Mouse (Mus musculus) T-cell, adult 2 months (primary cell): ENCODE data around the gene Nup88.
A peak's percentile ranks its signal among the peaks of the same experiment; 100 is the strongest.

Experiments
- DNase-seq: peaks from one replicate; pipeline ENCODE4 v3.0.0; 2022; ENCODE audit warnings: low spot score

Nup88 gene

DNA sequence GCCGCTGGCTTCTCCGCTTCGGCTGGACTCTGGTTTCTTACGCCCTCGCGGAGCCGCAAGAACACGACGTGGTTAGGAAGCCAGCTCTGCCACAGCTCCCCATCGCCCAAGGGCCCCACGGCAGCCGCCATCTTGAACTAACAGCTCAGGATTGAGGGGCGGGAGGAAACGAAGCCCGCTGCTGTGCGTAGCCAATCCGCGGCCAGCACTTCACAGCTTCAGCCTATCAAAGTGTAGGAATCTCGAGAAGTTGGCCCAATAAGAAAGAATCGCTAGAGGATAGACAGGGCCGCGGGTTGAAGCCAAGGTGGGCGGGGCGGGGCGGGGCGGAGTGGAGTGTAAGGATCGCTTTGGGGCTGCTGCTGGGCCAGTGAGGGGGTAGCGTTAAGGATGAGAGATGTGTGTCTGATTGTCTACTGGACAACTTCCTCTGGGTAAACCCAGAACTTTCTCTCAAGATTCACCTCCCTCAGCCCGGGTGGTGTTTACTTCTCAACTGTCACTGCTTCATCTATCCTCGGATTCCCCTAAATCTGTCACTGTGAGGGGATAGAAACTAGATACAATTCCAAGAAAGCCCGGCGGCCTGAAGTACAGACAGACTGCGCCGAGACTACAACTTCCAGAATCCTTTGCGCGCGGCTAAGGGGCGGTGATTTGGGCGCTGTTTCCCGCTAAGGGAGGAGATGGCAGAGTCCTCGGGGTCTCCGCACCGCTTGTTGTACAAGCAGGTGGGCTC, at the start of gene Nup88, which contains the start of gene Rpain:
Gene Nup88, minus strand, starts transcription at position 153 of the 739 bp plus-strand sequence.
Gene Rpain, plus strand, starts transcription at position 393 of the 739 bp plus-strand sequence.
- peak; percentile 93 for DNase-seq

DNA sequence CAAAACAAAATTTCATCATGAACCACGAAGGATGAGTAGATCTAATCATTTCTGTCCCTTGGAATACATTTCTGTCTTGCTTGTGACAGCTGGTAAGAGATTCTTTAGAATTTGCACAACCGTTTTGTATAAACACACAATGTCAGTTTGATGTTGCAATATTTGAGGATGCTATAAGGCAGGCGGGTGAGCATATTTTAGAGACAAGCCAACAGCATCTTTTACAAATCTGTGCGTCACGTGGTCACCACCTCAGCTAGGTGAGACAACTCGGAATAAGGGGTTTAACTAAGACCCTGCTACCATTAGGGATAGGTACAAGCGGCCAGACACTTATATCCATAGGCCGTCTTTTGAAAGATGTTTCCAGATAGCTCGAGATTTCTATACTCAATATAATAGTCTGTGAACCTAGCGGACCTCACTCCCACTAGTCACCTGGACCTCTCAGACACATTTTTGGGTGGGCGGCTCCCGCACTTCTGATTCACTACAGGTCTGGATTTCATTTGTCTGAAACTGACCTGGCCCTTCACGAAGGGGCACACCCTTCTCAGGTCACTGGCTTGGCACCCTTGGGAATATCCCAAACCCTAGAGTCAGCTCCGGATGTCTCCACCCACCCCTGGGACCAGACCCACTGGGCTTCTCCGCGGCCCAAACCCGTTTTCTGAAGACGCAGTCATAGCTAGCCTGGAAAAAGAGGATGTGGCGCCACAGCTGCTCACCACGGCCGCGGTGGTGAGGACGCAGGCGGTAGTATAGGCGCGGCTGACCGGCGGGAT, 48.8 kb upstream of the Nup88 start:
- no peak for DNase-seq

DNA sequence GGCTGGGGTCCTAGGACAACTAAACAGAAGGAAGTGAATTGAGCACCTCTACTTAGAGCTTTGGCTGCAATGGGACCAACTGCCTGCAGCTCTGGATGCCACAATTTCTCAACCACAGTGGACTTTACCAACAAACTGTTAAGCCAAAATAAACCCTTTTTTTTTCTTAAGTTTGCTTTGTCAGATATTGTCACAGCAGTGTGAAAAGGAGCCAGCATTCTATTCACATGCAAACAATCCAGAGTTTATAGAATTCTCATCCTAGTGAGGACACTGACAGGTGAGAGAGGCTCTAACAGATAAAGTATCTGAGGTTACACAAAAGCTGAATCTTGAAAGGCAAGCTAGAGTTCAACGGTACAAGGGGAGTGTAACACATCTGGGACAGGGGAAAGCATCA, 47.3 kb upstream of the Nup88 start:
- no peak for DNase-seq

DNA sequence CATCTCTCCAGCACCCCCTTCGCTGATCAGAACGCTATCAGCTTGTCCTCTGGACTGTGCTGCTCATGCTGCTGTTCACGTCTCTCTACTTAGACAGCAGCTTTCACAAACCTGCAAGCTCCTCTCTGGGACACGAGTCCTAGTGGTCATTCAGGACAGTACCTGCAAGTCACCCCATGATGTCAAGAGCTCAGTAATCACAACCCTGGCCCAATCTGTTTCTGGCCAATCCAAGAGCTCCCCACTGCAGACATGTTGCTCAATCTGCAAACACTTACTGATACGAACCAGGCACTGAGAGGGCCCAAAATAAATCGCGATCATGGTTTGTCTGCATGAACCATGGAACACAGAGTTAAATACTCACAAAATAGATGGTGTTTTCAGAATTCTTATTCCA, 43.0 kb upstream of the Nup88 start:
- no peak for DNase-seq

DNA sequence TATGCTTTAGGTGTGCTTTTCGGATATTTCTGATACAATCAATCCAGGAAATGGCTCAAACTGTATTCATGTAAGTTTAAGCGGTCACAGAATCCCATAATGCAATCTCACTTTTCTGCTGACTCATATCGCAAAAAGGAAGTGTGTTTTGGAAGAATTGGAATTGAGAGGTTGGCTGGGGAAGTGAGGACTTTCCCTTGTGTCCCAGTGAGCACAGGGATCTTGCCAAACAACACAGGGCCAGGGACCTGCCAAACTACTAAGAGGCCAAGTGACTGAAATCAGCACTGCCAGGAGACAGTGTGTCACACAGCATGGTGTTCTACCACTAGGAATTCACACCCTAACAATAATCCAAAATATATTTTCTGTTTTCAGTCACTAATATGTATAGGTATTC, 38.5 kb upstream of the Nup88 start:
- no peak for DNase-seq

DNA sequence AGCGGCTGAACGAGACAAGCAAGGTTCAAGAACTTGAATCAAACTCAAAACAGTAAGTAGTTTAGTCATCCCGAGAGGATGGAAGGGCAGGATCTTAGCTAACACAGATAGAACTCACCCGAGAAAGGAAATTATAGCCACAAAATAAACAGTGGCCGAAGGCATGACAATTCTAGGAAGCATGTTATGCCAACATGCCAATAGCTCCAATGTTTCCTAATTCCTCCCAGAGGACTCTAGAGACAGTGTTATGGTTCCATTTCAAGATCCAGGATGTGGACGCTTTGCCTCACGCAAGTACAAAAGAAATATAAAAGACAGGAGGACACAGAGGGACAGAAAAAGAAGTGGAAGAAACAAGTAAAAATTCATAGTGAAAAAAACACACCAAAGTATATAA, 38.1 kb upstream of the Nup88 start:
- no peak for DNase-seq

DNA sequence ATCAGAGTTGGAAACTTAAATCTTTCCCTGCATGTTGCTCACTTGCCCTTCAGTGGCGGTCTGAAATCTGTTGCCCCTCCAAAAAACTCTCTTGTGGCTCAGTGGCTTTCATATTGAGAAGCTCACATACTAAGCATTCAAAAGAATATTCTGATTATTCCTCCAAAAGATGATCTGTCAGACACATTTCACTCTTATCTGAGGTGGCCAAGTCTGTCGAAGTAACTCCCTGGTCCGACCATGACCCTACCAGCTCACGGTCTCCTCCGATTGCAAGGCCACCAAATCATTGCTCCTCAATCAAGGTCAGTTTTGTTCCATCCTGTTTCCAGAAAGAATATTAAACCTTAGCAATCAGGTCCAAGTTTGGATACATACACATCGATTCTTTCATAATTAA, 37.3 kb upstream of the Nup88 start:
- DNase-seq: no peak

DNA sequence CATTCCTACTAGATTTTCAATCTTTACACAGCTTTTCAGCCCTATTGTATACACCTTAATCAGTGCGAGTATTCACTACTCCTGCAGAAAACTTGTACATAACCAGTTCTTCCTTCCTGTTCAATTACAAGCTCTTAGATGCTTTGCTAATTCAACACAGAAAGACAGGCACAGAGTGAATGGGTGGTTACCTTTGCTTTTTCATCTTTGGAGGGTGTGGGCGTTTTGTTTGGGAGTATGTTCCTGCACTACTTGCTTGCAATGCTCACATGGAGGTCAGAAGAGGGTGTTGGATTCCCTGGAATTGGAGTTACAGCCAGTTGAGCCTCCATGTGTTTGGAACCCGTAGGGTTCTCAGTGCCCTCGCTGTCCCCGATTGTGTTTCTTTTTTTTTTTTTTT, 35.3 kb upstream of the Nup88 start:
- no peak for DNase-seq

DNA sequence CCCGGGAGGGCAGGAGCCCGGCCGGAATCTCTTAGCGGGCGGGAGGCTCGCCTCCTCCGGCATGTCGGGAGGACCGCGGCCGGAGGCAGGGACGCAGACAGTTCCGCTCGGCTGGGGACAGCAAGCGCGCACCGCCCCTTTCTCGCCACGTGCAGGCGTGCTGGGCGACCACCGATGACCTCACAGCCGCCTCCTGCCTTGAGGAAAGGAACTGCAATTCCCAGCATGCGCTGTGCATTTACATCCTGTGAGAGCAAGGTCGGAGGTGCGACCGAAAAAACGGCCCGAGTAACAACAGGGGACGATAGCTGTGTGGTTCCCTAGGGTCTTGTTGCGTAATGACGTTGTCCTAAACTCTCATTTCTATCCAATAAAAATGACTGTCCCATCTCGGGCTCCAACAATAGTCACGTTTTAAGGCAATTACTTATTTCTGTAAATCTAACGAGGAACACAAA, 34.6 kb upstream of the Nup88 start, which contains the start of gene Dhx33:
Gene Dhx33, minus strand, starts transcription at position 122 of the 458 bp plus-strand sequence.
- DNase-seq: peak; percentile 95

DNA sequence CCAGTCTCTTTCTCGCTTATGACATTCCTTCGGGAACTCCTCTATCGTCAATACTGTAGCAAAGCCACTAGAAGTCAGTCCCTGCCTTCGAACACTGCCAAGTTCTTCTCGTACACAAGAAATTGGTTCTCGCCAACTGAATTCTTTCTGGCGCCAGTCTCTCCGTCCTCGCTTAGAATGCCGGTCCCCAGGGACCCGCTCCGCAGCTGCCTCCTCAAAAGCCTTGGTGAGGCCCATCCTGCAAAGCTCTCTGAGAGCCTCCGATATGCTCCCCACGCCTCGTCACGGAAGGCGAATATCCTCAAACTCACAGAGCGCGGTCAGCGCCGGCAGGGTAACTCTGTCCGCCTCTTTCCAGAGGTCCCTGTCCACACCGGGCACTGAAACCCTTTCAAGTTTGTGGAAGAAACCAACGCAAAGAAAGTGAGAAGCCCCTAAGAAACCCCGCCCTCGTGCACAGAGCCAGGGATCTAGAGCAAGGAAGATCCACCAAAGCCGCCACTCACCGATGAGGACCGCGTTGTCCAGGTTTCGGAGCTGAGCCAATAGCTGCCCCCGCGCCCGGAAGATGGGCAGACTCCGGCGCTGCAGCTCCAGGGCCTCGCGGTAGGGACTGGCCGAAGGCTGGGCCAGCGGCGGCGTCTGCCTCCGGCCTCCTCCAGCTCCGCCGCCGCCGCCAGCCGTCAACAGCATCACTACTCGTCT, 34.0 kb upstream of the Nup88 start:
- no peak for DNase-seq

DNA sequence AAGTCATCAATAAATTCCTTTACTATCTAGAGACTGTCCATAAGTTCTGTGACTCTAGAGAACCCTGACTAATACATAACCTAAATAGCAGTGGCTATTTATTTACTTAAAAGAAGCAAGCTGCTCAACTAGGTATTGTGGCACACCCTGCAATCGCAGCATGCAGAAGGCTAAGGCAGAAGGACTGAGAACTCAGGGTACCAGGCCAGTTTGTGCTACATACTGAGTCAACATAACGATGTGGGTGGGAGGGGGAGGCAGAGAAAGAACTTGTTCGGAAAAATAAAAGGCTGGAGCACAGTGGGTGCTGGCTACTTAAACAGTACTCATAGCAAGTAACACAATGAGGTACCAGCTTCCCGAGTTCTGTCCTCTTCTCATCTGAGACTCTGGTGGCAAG, 31.4 kb upstream of the Nup88 start:
- no peak for DNase-seq

DNA sequence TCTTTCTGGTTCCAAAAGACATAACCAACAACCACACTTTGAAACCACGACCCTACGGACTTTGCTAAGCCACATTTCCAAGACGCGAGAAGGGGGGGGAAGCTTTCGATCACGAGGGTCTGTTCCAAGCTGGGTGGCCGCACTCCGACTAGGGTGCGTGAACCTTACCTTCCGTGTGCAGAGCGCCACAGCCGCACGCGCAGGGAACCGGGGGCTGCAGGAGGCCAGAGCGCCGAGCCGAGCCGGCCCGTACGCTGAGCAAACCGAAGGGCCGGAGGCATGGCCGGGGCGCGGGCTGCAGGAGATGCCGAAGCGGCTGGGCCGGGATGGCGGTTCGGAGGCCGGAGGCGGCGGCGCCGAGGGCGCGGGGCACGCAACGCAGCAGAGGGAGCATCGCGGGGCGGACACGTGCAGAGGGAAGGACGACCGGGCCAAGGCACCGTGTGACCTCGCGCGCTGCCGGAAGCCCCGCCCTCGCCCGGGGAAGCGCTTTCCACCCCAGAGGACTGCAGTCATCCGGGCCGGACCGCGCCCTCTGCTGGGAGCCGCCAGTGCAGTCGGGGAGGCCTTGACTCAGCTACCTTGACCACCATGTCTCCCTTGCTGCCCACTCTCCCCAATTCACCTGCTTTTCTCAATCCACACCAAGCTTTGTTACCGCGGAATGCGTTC, 12.9 kb upstream of the Nup88 start, which contains the start of gene C1qbp:
Gene C1qbp, minus strand, starts transcription at position 470 of the 672 bp plus-strand sequence.
- peak; percentile 90 for DNase-seq

DNA sequence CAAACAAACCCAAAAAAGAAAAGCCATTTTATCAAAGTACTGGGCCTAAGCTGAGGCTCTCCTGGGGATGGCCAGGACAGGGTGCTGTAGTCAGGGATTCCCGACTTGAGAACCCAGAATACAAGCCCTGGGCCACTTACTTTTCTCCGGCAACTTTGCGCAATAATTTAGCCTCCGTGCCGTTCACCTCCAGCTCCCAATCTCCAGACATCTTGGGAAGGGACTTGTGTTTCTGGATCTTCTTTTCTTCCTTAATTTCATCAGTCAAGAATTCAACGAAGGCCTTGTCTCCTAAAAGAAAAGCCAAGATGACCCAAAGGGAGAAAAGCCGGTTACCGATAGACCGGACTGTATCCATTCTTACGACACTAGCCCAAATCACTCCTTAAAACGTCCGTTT, 12.3 kb upstream of the Nup88 start:
- DNase-seq: no peak

DNA sequence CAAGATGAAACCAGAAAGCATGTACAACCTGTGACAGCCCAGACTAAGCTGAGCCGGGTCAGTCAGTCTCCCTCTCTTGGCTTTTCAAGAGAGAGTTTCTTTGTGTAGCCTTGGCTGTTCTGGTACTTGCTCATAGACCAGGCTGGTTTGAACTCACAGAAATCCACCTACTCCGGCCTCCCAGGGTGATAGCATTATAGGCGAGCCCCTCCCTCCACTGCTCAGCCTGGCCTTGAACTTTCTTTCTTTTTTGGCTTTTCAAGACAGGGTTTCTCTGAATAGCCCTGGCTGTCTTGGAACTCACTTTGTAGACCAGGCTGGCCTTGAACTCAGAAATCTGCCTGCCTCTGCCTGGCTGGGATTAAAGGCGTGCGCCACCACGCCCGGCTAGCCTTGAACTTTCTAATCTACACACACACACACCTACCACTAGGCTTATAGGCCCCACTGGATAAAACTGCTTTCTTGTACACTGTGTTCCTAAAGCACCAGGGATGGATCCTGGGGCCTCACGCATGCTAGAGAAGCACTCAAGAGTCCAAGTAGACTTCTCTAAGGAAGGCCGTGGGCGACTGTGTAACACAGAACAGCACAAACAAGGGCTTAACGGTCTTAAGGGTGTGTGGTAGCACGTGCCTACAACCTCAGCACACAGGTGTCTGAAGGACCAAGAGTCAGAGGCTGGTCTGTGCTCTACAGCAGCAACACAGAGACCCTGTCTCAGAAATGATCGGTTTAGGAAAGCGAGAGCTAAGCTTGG, 11.2 kb upstream of the Nup88 start:
- no peak for DNase-seq

DNA sequence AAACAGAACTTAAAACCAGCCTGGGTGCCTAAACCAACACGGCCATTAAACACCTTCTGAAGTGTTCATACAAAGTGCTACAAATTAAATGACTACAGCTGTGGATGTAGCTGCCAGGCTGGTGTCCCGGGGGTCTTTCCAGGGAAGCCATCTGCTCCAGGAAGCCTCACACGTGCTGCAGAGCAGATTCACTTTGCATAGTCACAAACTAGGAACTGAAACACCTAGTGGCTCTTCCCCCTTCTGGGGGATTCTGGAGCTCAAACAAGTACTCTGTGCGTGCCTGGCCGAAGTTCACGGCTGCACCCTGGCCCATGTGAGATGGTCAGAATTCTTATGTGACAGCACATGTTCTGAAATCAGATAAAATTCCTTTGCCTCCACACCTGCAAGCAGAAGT, 10.5 kb upstream of the Nup88 start:
- DNase-seq: no peak

DNA sequence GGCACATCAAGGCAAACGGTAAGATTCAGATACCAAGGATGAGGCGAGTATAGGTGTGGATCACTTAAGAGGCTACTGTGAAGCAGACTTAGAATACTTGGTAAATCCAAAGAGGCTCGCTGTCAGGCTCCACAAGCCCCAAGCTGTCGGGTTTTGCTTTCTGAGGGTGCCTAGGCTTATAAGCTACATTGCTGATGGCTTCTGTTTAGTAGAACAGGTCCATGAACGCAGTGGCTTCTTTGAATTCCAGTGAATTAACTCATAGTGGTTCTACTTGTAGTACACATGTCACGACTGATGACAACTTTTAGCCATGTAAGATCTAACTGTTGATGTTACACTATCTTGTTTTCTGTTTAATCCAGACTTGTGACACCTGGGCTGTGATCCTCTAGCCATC, 7.5 kb upstream of the Nup88 start:
- DNase-seq: no peak

DNA sequence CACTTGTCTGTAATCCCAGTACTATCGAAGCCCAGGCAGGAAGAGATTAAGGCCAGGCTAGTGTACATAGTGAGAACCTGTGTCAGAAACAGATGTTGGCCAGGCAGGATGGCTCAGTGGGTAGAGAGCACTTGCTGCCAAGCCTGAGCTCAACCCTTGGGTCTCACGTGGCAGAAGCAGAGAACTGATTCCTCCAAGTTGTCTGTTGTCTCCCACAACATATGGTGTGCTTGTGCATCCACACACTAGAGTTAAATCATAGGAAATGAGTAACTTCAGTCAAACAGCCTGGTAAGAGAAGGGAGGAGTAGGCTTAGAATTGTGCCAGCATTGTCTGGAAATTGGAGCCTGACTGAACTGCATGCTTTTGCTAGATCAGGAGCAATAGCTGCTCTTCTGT, 5.4 kb upstream of the Nup88 start:
- DNase-seq: no peak

DNA sequence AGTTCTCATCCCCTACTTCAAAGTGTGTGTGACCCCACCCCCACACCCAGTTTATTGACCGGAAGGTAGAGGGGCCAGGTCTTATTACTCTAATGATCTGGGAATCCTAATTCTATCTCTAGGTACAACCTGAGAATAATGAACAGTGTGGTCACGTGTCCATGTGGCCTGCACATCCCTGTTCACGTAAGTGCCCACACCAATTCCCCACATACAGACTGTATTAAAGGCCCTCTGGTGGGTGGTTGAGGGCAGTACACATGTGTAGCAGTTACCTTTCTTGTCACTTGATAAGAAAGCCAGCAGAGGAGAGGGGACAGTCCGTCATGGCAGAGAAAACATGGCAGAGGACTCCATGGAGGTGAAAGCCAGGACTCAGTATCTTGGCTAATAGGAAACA, 4.2 kb upstream of the Nup88 start:
- peak; percentile 22 for DNase-seq

DNA sequence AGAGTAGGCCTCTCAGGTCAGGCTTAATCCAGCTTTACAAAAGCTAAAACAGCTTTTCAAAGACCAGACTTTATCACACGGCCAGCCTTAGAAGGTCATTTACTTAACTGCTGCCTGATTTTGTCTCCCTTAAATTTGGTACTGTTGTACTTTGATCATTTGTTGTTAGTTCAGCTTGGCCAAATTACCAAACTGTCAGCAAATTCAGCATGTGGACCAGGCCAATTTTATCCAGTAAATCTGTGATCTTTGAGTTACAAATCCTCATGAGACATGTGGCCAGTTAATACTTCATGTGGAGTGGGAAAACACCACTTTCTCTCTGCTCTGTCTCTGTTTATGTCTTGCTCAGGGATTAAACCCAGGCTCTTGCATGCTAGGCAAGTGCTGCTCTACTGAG, 2.8 kb upstream of the Nup88 start:
- DNase-seq: no peak

DNA sequence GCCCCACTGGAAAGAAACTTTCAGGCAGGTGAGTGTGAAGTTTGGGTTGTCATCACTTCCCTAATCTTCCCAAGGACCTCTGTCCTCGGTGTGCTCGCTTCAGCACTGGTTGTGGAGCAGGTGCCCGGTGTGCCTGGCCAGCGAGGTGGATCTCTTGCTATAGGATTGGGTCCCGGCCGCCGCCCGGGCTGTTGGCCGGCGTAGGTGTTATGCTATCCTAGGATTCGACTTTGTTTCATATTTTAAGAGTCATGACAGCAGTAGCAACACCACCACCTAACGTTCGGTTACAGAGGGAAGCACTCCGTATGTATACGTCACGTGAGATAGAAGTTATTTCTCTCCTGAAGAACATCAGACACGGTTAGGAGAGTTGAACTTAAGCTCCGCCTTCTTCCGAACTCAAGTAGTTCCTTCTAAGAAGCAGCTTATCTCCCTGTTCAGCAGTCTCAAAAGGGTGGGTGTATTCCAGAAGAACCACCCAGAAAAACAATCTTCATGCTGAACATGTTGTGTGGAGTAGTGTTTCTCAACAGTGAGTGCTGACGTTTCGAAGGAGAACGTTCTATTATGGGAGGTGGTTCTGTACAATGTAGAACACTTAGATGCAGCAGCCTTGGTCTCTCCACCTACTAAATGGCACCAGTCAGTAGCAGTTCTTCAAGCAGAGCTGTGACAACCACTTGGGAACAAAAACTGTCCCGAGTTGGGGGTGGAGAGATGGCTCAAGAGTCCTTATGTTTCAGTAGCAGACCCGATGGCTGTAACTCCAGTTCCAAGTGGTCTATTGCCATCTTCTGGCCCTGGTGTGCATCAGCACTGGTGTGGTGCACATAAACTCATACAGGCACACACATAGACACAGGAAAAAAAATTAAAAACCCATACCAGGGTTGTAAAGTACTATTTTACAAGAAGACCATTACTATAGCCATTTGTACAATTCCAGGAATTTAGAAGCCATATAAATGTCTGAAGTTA, 1.1 kb upstream of the Nup88 start:
- peak; percentile 49 for DNase-seq
